Mouse (Mus musculus) heart, embryonic 16.5 days (tissue): ENCODE results near the gene Ppm1h. TPM values are rescaled to one million over a fixed set of nuclear protein-coding genes. Genes with fewer than 3 reads are reported as not detected.

ENCODE experiments used
- ATAC-seq: fragments of 200-750 bp; cut with Nextera tagmentation; replicated peaks from 2 replicates; pipeline ENCODE4 v1.8.0; 2017; ENCODE audit warnings: moderate number of reproducible peaks; ENCODE audit not compliant: insufficient read depth, low FRiP score; ENCODE audit errors: extremely low read depth
- H3K27ac ChIP-seq: fragments of 300-500 bp; sonication (generic); 2 replicates; pipeline ENCODE4 v1.5.1; 2014; ENCODE audit warnings: mild to moderate bottlenecking, low read length, control low read depth, moderate library complexity
- H3K27me3 ChIP-seq: fragments of 300-500 bp; sonication (generic); 2 replicates; pipeline ENCODE4 v1.6.1; 2014; ENCODE audit warnings: low read length, mixed read lengths; ENCODE audit not compliant: control insufficient read depth, insufficient read depth
- H3K36me3 ChIP-seq: fragments of 300-500 bp; sonication (generic); 2 replicates; pipeline ENCODE4 v1.6.1; 2014; ENCODE audit not compliant: control insufficient read depth, insufficient read depth
- H3K4me1 ChIP-seq: fragments of 300-500 bp; sonication (generic); 2 replicates; pipeline ENCODE4 v1.6.1; 2014; ENCODE audit warnings: low read length, mixed read lengths; ENCODE audit not compliant: control insufficient read depth, insufficient read depth
- H3K4me2 ChIP-seq: fragments of 300-500 bp; sonication (generic); 2 replicates; pipeline ENCODE4 v1.6.1; 2014; ENCODE audit warnings: low read depth, mild to moderate bottlenecking, control low read depth, low read length
- H3K4me3 ChIP-seq: fragments of 300-500 bp; sonication (generic); 2 replicates; pipeline ENCODE4 v1.5.1; 2014; ENCODE audit warnings: mild to moderate bottlenecking, control low read depth, low read length
- H3K9ac ChIP-seq: fragments of 300-500 bp; sonication (generic); 2 replicates; pipeline ENCODE4 v1.6.1; 2014; ENCODE audit warnings: low read length, control low read depth
- H3K9me3 ChIP-seq: fragments of 300-500 bp; sonication (generic); replicated peaks from 2 replicates; pipeline ENCODE4 v1.6.1; 2016; ENCODE audit warnings: low read length; ENCODE audit not compliant: control insufficient read depth
- WGBS: fragments of 180-500 bp; shearing (Covaris S2); extraction: QIAGEN DNeasy Blood & Tissue Kit; methylation state at CpG from one replicate; pipeline ENCODE4 v1.1.7; 2014; 5-methylcytosine and 5-hydroxymethylcytosine counted together
- polyA plus RNA-seq: library from polyadenylated mRNA; unstranded; fragments of >200 nt; fragmentation: Nextera tagmentation; extraction: Ambion mirVana; gene quantifications from 2 replicates; pipeline ENCODE4 v1.2.1, GENCODE M21; 2015

Ppm1h gene
- polyA plus RNA-seq, 1 experiment from 2014 or later = 9.4 TPM

GRCm38 (mm10) chr10:122779351-122779750 is 100.8 kb downstream of the Ppm1h start:
- Histone ChIP-seq H3K27ac (no peak overlapping the region), H3K4me2 (no peak overlapping the region), H3K4me1 (peaks cover 13% of the 10 kb centered on the region), H3K9ac (no peak overlapping the region), H3K27me3 (no peaks in the 10 kb centered on the region), H3K9me3 (no peaks in the 10 kb centered on the region), H3K36me3 (no peaks in the 10 kb centered on the region), H3K4me3 (no peak overlapping the region)
- no peak for ATAC-seq
- WGBS = 43% methylated on average over 12 of the region's 12 CpGs

GRCm38 (mm10) chr10:122782755-122783154 is 104.2 kb downstream of the Ppm1h start:
- H3K27me3 ChIP-seq = no peaks in the 10 kb centered on the region
- H3K9ac ChIP-seq = no peak overlapping the region
- 19% methylated on average over 4 of the region's 4 CpGs for WGBS
- ATAC-seq = peak; percentile 90
- H3K9me3 ChIP-seq = no peaks in the 10 kb centered on the region
- no peak overlapping the region for H3K4me2 ChIP-seq
- peak overlapping the region; percentile 14 for H3K27ac ChIP-seq
- no peaks in the 10 kb centered on the region for H3K36me3 ChIP-seq
- H3K4me3 ChIP-seq = no peak overlapping the region
- peaks cover 11% of the 10 kb centered on the region for H3K4me1 ChIP-seq

GRCm38 (mm10) chr10:122789648-122790170 is 111.1 kb downstream of the Ppm1h start:
- no peaks in the 10 kb centered on the region for H3K9me3 ChIP-seq
- ATAC-seq = no peak
- WGBS = 49% methylated on average over 12 of the region's 12 CpGs

GRCm38 (mm10) chr10:122792021-122792966 is 113.7 kb downstream of the Ppm1h start:
- Histone ChIP-seq H3K4me1 (peaks cover 8% of the 10 kb centered on the region), H3K9me3 (no peaks in the 10 kb centered on the region), H3K36me3 (no peaks in the 10 kb centered on the region), H3K4me2 (peak overlapping the region; percentile 64), H3K27me3 (no peaks in the 10 kb centered on the region), H3K4me3 (peak overlapping the region; percentile 38), H3K27ac (peak overlapping the region; percentile 61; the same call in 1 of the 2 replicates), H3K9ac (peak overlapping the region; percentile 69)
- peak; percentile 19 for ATAC-seq
- 11% methylated on average over 21 of the region's 21 CpGs for WGBS

More at GRCm38 (mm10) chr10:122789648-122790170, 111.1 kb downstream of the Ppm1h start:
- Histone ChIP-seq H3K27ac (no peak overlapping the region), H3K4me1 (peaks cover 8% of the 10 kb centered on the region), H3K36me3 (no peaks in the 10 kb centered on the region), H3K4me2 (no peak overlapping the region), H3K9ac (no peak overlapping the region), H3K27me3 (no peaks in the 10 kb centered on the region), H3K4me3 (no peak overlapping the region)

GRCm38 (mm10) chr10:122793193-122793592 is 114.6 kb downstream of the Ppm1h start:
- WGBS = 73% methylated on average over 11 of the region's 11 CpGs
- no peak overlapping the region for H3K4me3 ChIP-seq
- ATAC-seq = no peak
- H3K4me1 ChIP-seq = peaks cover 8% of the 10 kb centered on the region
- H3K4me2 ChIP-seq = no peak overlapping the region
- H3K9me3 ChIP-seq = 0 out of 2 replicates have a peak, but pooled peaks cover 3% of the 10 kb centered on the region
- H3K27me3 ChIP-seq = no peaks in the 10 kb centered on the region
- no peak overlapping the region for H3K9ac ChIP-seq
- H3K36me3 ChIP-seq = no peaks in the 10 kb centered on the region
- H3K27ac ChIP-seq = no peak overlapping the region

GRCm38 (mm10) chr10:122794187-122794850 is 115.8 kb downstream of the Ppm1h start:
- Histone ChIP-seq H3K27me3 (no peaks in the 10 kb centered on the region), H3K9ac (no peak overlapping the region), H3K4me2 (peak overlapping the region; percentile 49), H3K36me3 (no peaks in the 10 kb centered on the region), H3K4me1 (peaks cover 8% of the 10 kb centered on the region), H3K4me3 (peak overlapping the region; percentile 22), H3K9me3 (0 out of 2 replicates have a peak, but pooled peaks cover 3% of the 10 kb centered on the region), H3K27ac (peak overlapping the region; percentile 19)
- ATAC-seq = peak; percentile 38
- WGBS = 37% methylated on average over 20 of the region's 20 CpGs

GRCm38 (mm10) chr10:122797955-122798354 is 119.4 kb downstream of the Ppm1h start:
- ATAC-seq = no peak
- 86% methylated on average over 6 of the region's 6 CpGs for WGBS
- H3K36me3 ChIP-seq = no peaks in the 10 kb centered on the region
- H3K4me3 ChIP-seq = no peak overlapping the region
- 0 out of 2 replicates have a peak, but pooled peaks cover 3% of the 10 kb centered on the region for H3K9me3 ChIP-seq
- no peak overlapping the region for H3K4me2 ChIP-seq
- peaks cover 8% of the 10 kb centered on the region; the same call in 1 of the 2 replicates for H3K4me1 ChIP-seq
- no peak overlapping the region for H3K27ac ChIP-seq
- no peaks in the 10 kb centered on the region for H3K27me3 ChIP-seq
- no peak overlapping the region for H3K9ac ChIP-seq

GRCm38 (mm10) chr10:122800003-122800731 is 121.6 kb downstream of the Ppm1h start:
- ATAC-seq = peak; percentile 70
- peak overlapping the region; percentile 17 for H3K27ac ChIP-seq

More at GRCm38 (mm10) chr10:122800003-122800731, 121.6 kb downstream of the Ppm1h start:
- peaks cover 8% of the 10 kb centered on the region; the same call in 1 of the 2 replicates for H3K4me1 ChIP-seq
- peaks cover 9% of the 10 kb centered on the region; the same call in 1 of the 2 replicates for H3K9me3 ChIP-seq
- no peak overlapping the region; the same call in 1 of the 2 replicates for H3K9ac ChIP-seq
- H3K27me3 ChIP-seq = no peaks in the 10 kb centered on the region
- no peak overlapping the region for H3K4me2 ChIP-seq
- WGBS = 68% methylated on average over 19 of the region's 19 CpGs
- no peak overlapping the region for H3K4me3 ChIP-seq
- H3K36me3 ChIP-seq = peaks cover 4% of the 10 kb centered on the region; the same call in 1 of the 2 replicates
